Comparison of ENCODE assay signal across 20 mouse cellular contexts in genomic region chr9:10268836-10269235, GRCm38 (mm10).
DNase-seq lines count a peak whose midpoint lies in the region; ATAC-seq and TF ChIP-seq lines count a peak whose summit lies in the region.
"Had no signal": no experiment of that assay in that cellular context is flagged by ENCODE, and none has a peak within 500 bp of the region (broad histone marks: within the 10 kb centered on the region; RNA-seq: fewer than 3 reads in every experiment).

No protein-coding gene starts in this region.

- H3K4me1 ChIP-seq in forebrain, embryonic 11.5 days (replicated peaks; ENCODE audit: control insufficient read depth, insufficient read depth, low read length): 0 out of 2 replicates have a peak, but pooled peaks cover 2% of the 10 kb centered on the region
- peaks cover 2% of the 10 kb centered on the region; the same call in 1 of the 2 replicates for H3K4me1 ChIP-seq in hindbrain, embryonic 16.5 days (ENCODE audit: control insufficient read depth, insufficient read depth, low read depth, low read length)
- H3K4me1 ChIP-seq in midbrain, postnatal 0 days (ENCODE audit: insufficient read depth, low read length): no peaks in the 10 kb centered on the region
- H3K4me1 ChIP-seq: embryonic facial prominence, embryonic 12.5 days; megakaryocyte, embryonic 14.5 days had no signal

- TF ChIP-seq CTCF in midbrain, postnatal 0 days (IDR thresholded peaks at IDR 0.05): no peak

- H3K4me2 ChIP-seq in forebrain, embryonic 11.5 days (ENCODE audit: low read depth, low read length, severe bottlenecking): no peak overlapping the region
- no peak overlapping the region for H3K4me2 ChIP-seq in hindbrain, embryonic 16.5 days (ENCODE audit: low read length)
- H3K4me2 ChIP-seq in midbrain, postnatal 0 days (ENCODE audit: low read depth, low read length, poor library complexity, severe bottlenecking): no peak overlapping the region
- H3K4me2 ChIP-seq: embryonic facial prominence, embryonic 12.5 days; heart, embryonic 13.5 days had no signal

- ATAC-seq in frontal cortex, adult (ENCODE audit: low TSS enrichment): 0 out of 2 replicates have a peak, but pooled peaks have one; percentile 15
- ATAC-seq in forebrain, embryonic 11.5 days (replicated peaks; ENCODE audit: low FRiP score): peak; percentile 56
- peak; percentile 21; the same call in 1 of the 2 replicates for ATAC-seq in hindbrain, embryonic 16.5 days
- no peak for ATAC-seq in midbrain, postnatal 0 days (ENCODE audit: low FRiP score)
- no peak for ATAC-seq in activated CD4-positive, CD25-positive, alpha-beta regulatory T cell, adult 4 months
- ATAC-seq: lung, postnatal 0 days had no signal

- H3K36me3 ChIP-seq in forebrain, embryonic 11.5 days (ENCODE audit: control insufficient read depth, insufficient read depth, low read length): no peaks in the 10 kb centered on the region
- H3K36me3 ChIP-seq in hindbrain, embryonic 16.5 days (ENCODE audit: control insufficient read depth, insufficient read depth, low read length): no peaks in the 10 kb centered on the region
- H3K36me3 ChIP-seq in midbrain, postnatal 0 days (ENCODE audit: insufficient read depth, low read length): no peaks in the 10 kb centered on the region
- H3K36me3 ChIP-seq: embryonic facial prominence, embryonic 12.5 days; heart, embryonic 13.5 days had no signal

- peak overlapping the region; percentile 57; the same call in 1 of the 2 replicates for H3K27ac ChIP-seq in forebrain, embryonic 11.5 days (ENCODE audit: low read depth, low read length)
- peak overlapping the region; percentile 48; the same call in 1 of the 2 replicates for H3K27ac ChIP-seq in hindbrain, embryonic 16.5 days (ENCODE audit: low read depth, low read length)
- H3K27ac ChIP-seq in midbrain, postnatal 0 days (ENCODE audit: low read depth, low read length): peak overlapping the region; percentile 34; the same call in 1 of the 2 replicates
- H3K27ac ChIP-seq: embryonic facial prominence, embryonic 12.5 days; heart, embryonic 13.5 days; liver, embryonic 14.5 days had no signal

- H3K4me3 ChIP-seq in forebrain, embryonic 11.5 days (ENCODE audit: low read depth, low read length): no peak overlapping the region
- H3K4me3 ChIP-seq in hindbrain, embryonic 16.5 days (ENCODE audit: low read length): no peak overlapping the region
- no peak overlapping the region for H3K4me3 ChIP-seq in midbrain, postnatal 0 days (ENCODE audit: low read depth, low read length)
- H3K4me3 ChIP-seq: embryonic facial prominence, embryonic 12.5 days; heart, embryonic 13.5 days; megakaryocyte, embryonic 14.5 days had no signal

- H3K27me3 ChIP-seq in forebrain, embryonic 11.5 days (ENCODE audit: control insufficient read depth, insufficient read depth, low read length): no peaks in the 10 kb centered on the region
- no peaks in the 10 kb centered on the region for H3K27me3 ChIP-seq in hindbrain, embryonic 16.5 days (replicated peaks; ENCODE audit: control insufficient read depth, insufficient read depth, low read length)
- no peaks in the 10 kb centered on the region for H3K27me3 ChIP-seq in midbrain, postnatal 0 days (ENCODE audit: insufficient read depth, low read length)
- H3K27me3 ChIP-seq: CH12.LX; embryonic facial prominence, embryonic 12.5 days; heart, embryonic 13.5 days; megakaryocyte, embryonic 14.5 days had no signal

- WGBS in forebrain, embryonic 11.5 days: 58% methylated on average over 6 of the region's 6 CpGs
- WGBS in hindbrain, embryonic 16.5 days: 39% methylated on average over 6 of the region's 6 CpGs
- 40% methylated on average over 6 of the region's 6 CpGs for WGBS in midbrain, postnatal 0 days

- DNase-seq in frontal cortex, postnatal 25 days (ENCODE audit: low spot score in 2 of 2): no peak
- DNase-seq in forebrain, embryonic 11.5 days (ENCODE audit: low spot score): no peak
- no peak for DNase-seq in midbrain, postnatal 0 days (ENCODE audit: low spot score)
- no peak for DNase-seq in adrenal gland, adult (ENCODE audit: inconsistent age in 2 of 2, low spot score in 1 of 2)
- no peak for DNase-seq in thymus, postnatal 4 days
- DNase-seq: cerebellum, postnatal 14 days; gastrocnemius, postnatal 14 days; heart, postnatal 4 days; kidney, adult 18-20 months; kidney, postnatal 25 days; thymus, adult 2 months had no signal

- H3K9ac ChIP-seq in forebrain, embryonic 11.5 days (ENCODE audit: low read length): no peak overlapping the region
- H3K9ac ChIP-seq in hindbrain, embryonic 16.5 days (ENCODE audit: low read depth, low read length): no peak overlapping the region
- no peak overlapping the region for H3K9ac ChIP-seq in midbrain, postnatal 0 days (replicated peaks; ENCODE audit: low read length, poor library complexity, severe bottlenecking)
- H3K9ac ChIP-seq: embryonic facial prominence, embryonic 12.5 days; heart, embryonic 13.5 days; liver, embryonic 14.5 days had no signal

- H3K9me3 ChIP-seq in forebrain, embryonic 11.5 days (ENCODE audit: control insufficient read depth, low read length): no peaks in the 10 kb centered on the region
- H3K9me3 ChIP-seq in hindbrain, embryonic 16.5 days (ENCODE audit: control insufficient read depth, low read length): no peaks in the 10 kb centered on the region
- no peaks in the 10 kb centered on the region for H3K9me3 ChIP-seq in midbrain, postnatal 0 days (ENCODE audit: low read length)
- H3K9me3 ChIP-seq: embryonic facial prominence, embryonic 12.5 days; heart, embryonic 13.5 days; megakaryocyte, embryonic 14.5 days had no signal

Comparison
In these comparisons a context has a peak if more than half of its experiments do, and no peak if none do; other contexts are left out.
1. ATAC-seq: peak in frontal cortex, adult (single experiment), forebrain, embryonic 11.5 days (single experiment) and hindbrain, embryonic 16.5 days (single experiment); none in midbrain, postnatal 0 days (single experiment) and activated CD4-positive, CD25-positive, alpha-beta regulatory T cell, adult 4 months (single experiment).
2. Peak in every context shown above with its lines, with median percentiles within 50 percentile points of each other: H3K27ac ChIP-seq.